Mouse (Mus musculus) neural tube, embryonic 14.5 days (tissue): ENCODE measurements around the gene Taf5. TPM values are rescaled to one million over a fixed set of nuclear protein-coding genes. Genes with fewer than 3 reads are reported as not detected.

Experiments
- polyA plus RNA-seq: library from polyadenylated mRNA; unstranded; fragments of >200 nt; fragmentation: Nextera tagmentation; extraction: Ambion mirVana; gene quantifications from 2 replicates; pipeline ENCODE4 v1.2.1, GENCODE M21; 2014

Taf5 gene
- polyA plus RNA-seq, 1 experiment from 2014 or later: 7.7 TPM

Other genes starting within 250 kb of the Taf5 start
- 535 and 653 TPM in 2 replicates for gene Ina, start 53.0 kb upstream of the Taf5 start, polyA plus RNA-seq
- gene Nt5c2, start 52.6 kb upstream of the Taf5 start, polyA plus RNA-seq: 72.0 and 80.3 TPM in 2 replicates
- 45.0 and 46.9 TPM in 2 replicates for gene Pcgf6, start 16.8 kb upstream of the Taf5 start, polyA plus RNA-seq
- gene Usmg5, start 22.9 kb downstream of the Taf5 start, polyA plus RNA-seq: 1,318 and 1,638 TPM in 2 replicates
- gene Pdcd11, start 23.0 kb downstream of the Taf5 start, polyA plus RNA-seq: 5.9 and 6.8 TPM in 2 replicates
- gene Calhm2, start 70.5 kb downstream of the Taf5 start, polyA plus RNA-seq: 0.28 and 0.58 TPM in 2 replicates
- gene Calhm1, start 76.5 kb downstream of the Taf5 start, polyA plus RNA-seq: not detected in 2 replicates
- 0.33 TPM in 1 of 2 replicates, not detected in the other for gene Calhm3, start 90.0 kb downstream of the Taf5 start, polyA plus RNA-seq
- gene Neurl1a, start 111.1 kb downstream of the Taf5 start, polyA plus RNA-seq: 12.1 and 14.4 TPM in 2 replicates